Mouse (Mus musculus): ENCODE data around the gene Robo1. TPM values are rescaled to one million over a fixed set of nuclear protein-coding genes. Genes with fewer than 3 reads are reported as not detected.
"Not testable (repeated sequence)": the region's sequence is repeated elsewhere in the genome, so short reads cannot be mapped to it uniquely, and the experiment has no call there.

Robo1 gene
- polyA plus RNA-seq, 1 experiment, result 74.4 TPM

GRCm38 (mm10) chr16:72510716-72511199 is 202.7 kb downstream of the Robo1 start:
- TF ChIP-seq POLR2A (IDR thresholded peaks at IDR 0.05; ENCODE audit: insufficient read depth, low read depth, low read length) (no peak), CTCF (IDR thresholded peaks at IDR 0.05; ENCODE audit: insufficient read depth, low read depth, low read length) (no peak)
- Histone ChIP-seq H3K4me1 (ENCODE audit: control insufficient read depth, insufficient read depth, low read length) (no peaks in the 10 kb centered on the region), H3K4me3 (ENCODE audit: insufficient read depth, low read depth, low read length) (no peak overlapping the region), H3K27ac (ENCODE audit: insufficient read depth, low read depth, low read length) (no peak overlapping the region)
- WGBS, result 27% methylated on average over 6 of the region's 6 CpGs

GRCm38 (mm10) chr16:72531337-72531736 is 223.2 kb downstream of the Robo1 start:
- 87% methylated on average over 2 of the region's 2 CpGs for WGBS
- no peak for TF ChIP-seq CTCF (IDR thresholded peaks at IDR 0.05; ENCODE audit: insufficient read depth, low read depth, low read length)
- TF ChIP-seq POLR2A (IDR thresholded peaks at IDR 0.05; ENCODE audit: insufficient read depth, low read depth, low read length), result no peak
- no peak overlapping the region for H3K27ac ChIP-seq (ENCODE audit: insufficient read depth, low read depth, low read length)
- H3K4me1 ChIP-seq (ENCODE audit: control insufficient read depth, insufficient read depth, low read length), result no peaks in the 10 kb centered on the region
- H3K4me3 ChIP-seq (ENCODE audit: insufficient read depth, low read depth, low read length), result no peak overlapping the region

GRCm38 (mm10) chr16:72533900-72534571 is 225.9 kb downstream of the Robo1 start:
- no peak for TF ChIP-seq POLR2A (IDR thresholded peaks at IDR 0.05; ENCODE audit: insufficient read depth, low read depth, low read length)
- TF ChIP-seq CTCF (IDR thresholded peaks at IDR 0.05; ENCODE audit: insufficient read depth, low read depth, low read length), result no peak
- Histone ChIP-seq H3K27ac (ENCODE audit: insufficient read depth, low read depth, low read length) (no peak overlapping the region), H3K4me1 (ENCODE audit: control insufficient read depth, insufficient read depth, low read length) (no peaks in the 10 kb centered on the region), H3K4me3 (ENCODE audit: insufficient read depth, low read depth, low read length) (no peak overlapping the region)
- WGBS, result 98% methylated on average over 4 of the region's 4 CpGs

GRCm38 (mm10) chr16:72538171-72538570 is 230.1 kb downstream of the Robo1 start:
- no peaks in the 10 kb centered on the region for H3K4me1 ChIP-seq (ENCODE audit: control insufficient read depth, insufficient read depth, low read length)
- TF ChIP-seq CTCF (IDR thresholded peaks at IDR 0.05; ENCODE audit: insufficient read depth, low read depth, low read length) (no peak), POLR2A (IDR thresholded peaks at IDR 0.05; ENCODE audit: insufficient read depth, low read depth, low read length) (no peak)
- H3K27ac ChIP-seq (ENCODE audit: insufficient read depth, low read depth, low read length), result no peak overlapping the region
- no peak overlapping the region for H3K4me3 ChIP-seq (ENCODE audit: insufficient read depth, low read depth, low read length)
- 71% methylated on average over 3 of the region's 3 CpGs for WGBS

GRCm38 (mm10) chr16:72543928-72544327 is 235.8 kb downstream of the Robo1 start:
- Histone ChIP-seq H3K4me1 (ENCODE audit: control insufficient read depth, insufficient read depth, low read length) (no peaks in the 10 kb centered on the region), H3K4me3 (ENCODE audit: insufficient read depth, low read depth, low read length) (no peak overlapping the region), H3K27ac (ENCODE audit: insufficient read depth, low read depth, low read length) (no peak overlapping the region)
- 82% methylated on average over 3 of the region's 3 CpGs for WGBS
- no peak for TF ChIP-seq POLR2A (IDR thresholded peaks at IDR 0.05; ENCODE audit: insufficient read depth, low read depth, low read length)
- no peak for TF ChIP-seq CTCF (IDR thresholded peaks at IDR 0.05; ENCODE audit: insufficient read depth, low read depth, low read length)

GRCm38 (mm10) chr16:72544950-72545349 is 236.8 kb downstream of the Robo1 start:
- WGBS, result 60% methylated on average over 2 of the region's 2 CpGs
- Histone ChIP-seq H3K4me1 (ENCODE audit: control insufficient read depth, insufficient read depth, low read length) (no peaks in the 10 kb centered on the region), H3K4me3 (ENCODE audit: insufficient read depth, low read depth, low read length) (no peak overlapping the region), H3K27ac (ENCODE audit: insufficient read depth, low read depth, low read length) (no peak overlapping the region)
- no peak for TF ChIP-seq POLR2A (IDR thresholded peaks at IDR 0.05; ENCODE audit: insufficient read depth, low read depth, low read length)
- TF ChIP-seq CTCF (IDR thresholded peaks at IDR 0.05; ENCODE audit: insufficient read depth, low read depth, low read length), result no peak

GRCm38 (mm10) chr16:72551672-72552243 is 243.7 kb downstream of the Robo1 start:
- H3K4me1 ChIP-seq (ENCODE audit: control insufficient read depth, insufficient read depth, low read length), result no peaks in the 10 kb centered on the region
- 58% methylated on average over 8 of the region's 8 CpGs for WGBS
- H3K4me3 ChIP-seq (ENCODE audit: insufficient read depth, low read depth, low read length), result no peak overlapping the region
- no peak overlapping the region for H3K27ac ChIP-seq (ENCODE audit: insufficient read depth, low read depth, low read length)
- TF ChIP-seq POLR2A (IDR thresholded peaks at IDR 0.05; ENCODE audit: insufficient read depth, low read depth, low read length) (no peak), CTCF (IDR thresholded peaks at IDR 0.05; ENCODE audit: insufficient read depth, low read depth, low read length) (no peak)

- TF ChIP-seq POLR2A (IDR thresholded peaks at IDR 0.05; ENCODE audit: insufficient read depth, low read depth, low read length) (no peak), CTCF (IDR thresholded peaks at IDR 0.05; ENCODE audit: insufficient read depth, low read depth, low read length) (no peak)
- WGBS, result 40% methylated on average over 5 of the region's 5 CpGs
- H3K27ac ChIP-seq (ENCODE audit: insufficient read depth, low read depth, low read length), result no peak overlapping the region
- H3K4me3 ChIP-seq (ENCODE audit: insufficient read depth, low read depth, low read length), result no peak overlapping the region
- no peaks in the 10 kb centered on the region for H3K4me1 ChIP-seq (ENCODE audit: control insufficient read depth, insufficient read depth, low read length)
Measured at GRCm38 (mm10) chr16:72553713-72554112, 245.6 kb downstream of the Robo1 start.

- H3K4me1 ChIP-seq (ENCODE audit: control insufficient read depth, insufficient read depth, low read length); H3K4me3 ChIP-seq (ENCODE audit: insufficient read depth, low read depth, low read length); H3K27ac ChIP-seq (ENCODE audit: insufficient read depth, low read depth, low read length): not testable (repeated sequence)
- WGBS, result 64% methylated on average over 2 of the region's 2 CpGs
Measured at GRCm38 (mm10) chr16:72562149-72562548, 254.0 kb downstream of the Robo1 start.
